Mouse (Mus musculus) gastrocnemius, postnatal 10 days (tissue): ENCODE measurements around the gene Fbxl20. TPM values are rescaled to one million over a fixed set of nuclear protein-coding genes. Genes with fewer than 3 reads are reported as not detected.
A peak's percentile ranks its signal among the peaks of the same experiment; 100 is the strongest.

Experiments used
- DNase-seq: peaks from one replicate; pipeline ENCODE4 v3.0.0; 2021; ENCODE audit warnings: mixed read lengths
- total RNA-seq, 2 experiments: library from RNA; stranded (reverse); gene quantifications; 2 replicates each; pipeline ENCODE4 v1.2.3; 2021

The Fbxl20 gene
- total RNA-seq, 2 experiments from 2014 or later, result 14.8 to 15.2 TPM

- DNase-seq, result peak; percentile 57
Observed at GRCm38 (mm10) chr11:98088224-98088623, 62.0 kb downstream of the Fbxl20 start.

- no peak for DNase-seq
Observed at GRCm38 (mm10) chr11:98086574-98086973, 63.6 kb downstream of the Fbxl20 start.

GRCm38 (mm10) chr11:98086141-98086540, 64.1 kb downstream of the Fbxl20 start:
- DNase-seq, result no peak

GRCm38 (mm10) chr11:98082745-98083144, 67.5 kb downstream of the Fbxl20 start:
- DNase-seq, result no peak

GRCm38 (mm10) chr11:98080450-98080849, 69.8 kb downstream of the Fbxl20 start:
- DNase-seq, result no peak

GRCm38 (mm10) chr11:98077086-98077485, 73.1 kb downstream of the Fbxl20 start:
- no peak for DNase-seq

GRCm38 (mm10) chr11:98075195-98075808, 74.9 kb downstream of the Fbxl20 start:
- DNase-seq, result peak; percentile 92

- no peak for DNase-seq
Observed at GRCm38 (mm10) chr11:98073442-98073841, 76.8 kb downstream of the Fbxl20 start.

GRCm38 (mm10) chr11:98067255-98067654, 82.9 kb downstream of the Fbxl20 start:
- no peak for DNase-seq

GRCm38 (mm10) chr11:98066201-98066600, 84.0 kb downstream of the Fbxl20 start:
- DNase-seq, result no peak

- DNase-seq, result peak; percentile 60
Observed at GRCm38 (mm10) chr11:98061904-98062562, 88.2 kb downstream of the Fbxl20 start.

GRCm38 (mm10) chr11:98061441-98061840, 88.8 kb downstream of the Fbxl20 start:
- no peak for DNase-seq

- no peak for DNase-seq
Observed at GRCm38 (mm10) chr11:98060104-98060692, 90.0 kb downstream of the Fbxl20 start.

GRCm38 (mm10) chr11:98059662-98060061, 90.5 kb downstream of the Fbxl20 start:
- DNase-seq, result peak; percentile 34

GRCm38 (mm10) chr11:98057998-98058397, 92.2 kb downstream of the Fbxl20 start:
- DNase-seq, result no peak

GRCm38 (mm10) chr11:98057466-98057865, 92.7 kb downstream of the Fbxl20 start:
- DNase-seq, result no peak

GRCm38 (mm10) chr11:98052989-98053834, 97.0 kb downstream of the Fbxl20 start, which contains the start of gene Stac2:
TSS of gene Stac2 (minus strand) at chr11:98053462.
- DNase-seq, result peak; percentile 63

GRCm38 (mm10) chr11:98052129-98052988, 97.8 kb downstream of the Fbxl20 start:
- no peak for DNase-seq

GRCm38 (mm10) chr11:98051611-98052128, 98.5 kb downstream of the Fbxl20 start:
- DNase-seq, result no peak

- DNase-seq, result no peak
Observed at GRCm38 (mm10) chr11:98050940-98051339, 99.3 kb downstream of the Fbxl20 start.

- no peak for DNase-seq
Observed at GRCm38 (mm10) chr11:98050520-98050815, 99.7 kb downstream of the Fbxl20 start.
